Mouse (Mus musculus) heart, embryonic 16.5 days (tissue): ENCODE measurements around the gene Wnt5b. TPM values are rescaled to one million over a fixed set of nuclear protein-coding genes. Genes with fewer than 3 reads are reported as not detected.
"Not testable (repeated sequence)": the region's sequence is repeated elsewhere in the genome, so short reads cannot be mapped to it uniquely, and the experiment has no call there.

Experiments used
- ATAC-seq: fragments of 200-750 bp; cut with Nextera tagmentation; replicated peaks from 2 replicates; pipeline ENCODE4 v1.8.0; 2017; ENCODE audit warnings: moderate number of reproducible peaks; ENCODE audit not compliant: insufficient read depth, low FRiP score; ENCODE audit errors: extremely low read depth
- H3K27ac ChIP-seq: fragments of 300-500 bp; sonication (generic); 2 replicates; pipeline ENCODE4 v1.5.1; 2014; ENCODE audit warnings: mild to moderate bottlenecking, low read length, control low read depth, moderate library complexity
- H3K27me3 ChIP-seq: fragments of 300-500 bp; sonication (generic); 2 replicates; pipeline ENCODE4 v1.6.1; 2014; ENCODE audit warnings: low read length, mixed read lengths; ENCODE audit not compliant: control insufficient read depth, insufficient read depth
- H3K36me3 ChIP-seq: fragments of 300-500 bp; sonication (generic); 2 replicates; pipeline ENCODE4 v1.6.1; 2014; ENCODE audit not compliant: control insufficient read depth, insufficient read depth
- H3K4me1 ChIP-seq: fragments of 300-500 bp; sonication (generic); 2 replicates; pipeline ENCODE4 v1.6.1; 2014; ENCODE audit warnings: low read length, mixed read lengths; ENCODE audit not compliant: control insufficient read depth, insufficient read depth
- H3K4me2 ChIP-seq: fragments of 300-500 bp; sonication (generic); 2 replicates; pipeline ENCODE4 v1.6.1; 2014; ENCODE audit warnings: low read depth, mild to moderate bottlenecking, control low read depth, low read length
- H3K4me3 ChIP-seq: fragments of 300-500 bp; sonication (generic); 2 replicates; pipeline ENCODE4 v1.5.1; 2014; ENCODE audit warnings: mild to moderate bottlenecking, control low read depth, low read length
- H3K9ac ChIP-seq: fragments of 300-500 bp; sonication (generic); 2 replicates; pipeline ENCODE4 v1.6.1; 2014; ENCODE audit warnings: low read length, control low read depth
- H3K9me3 ChIP-seq: fragments of 300-500 bp; sonication (generic); replicated peaks from 2 replicates; pipeline ENCODE4 v1.6.1; 2016; ENCODE audit warnings: low read length; ENCODE audit not compliant: control insufficient read depth
- WGBS: fragments of 180-500 bp; shearing (Covaris S2); extraction: QIAGEN DNeasy Blood & Tissue Kit; methylation state at CpG from one replicate; pipeline ENCODE4 v1.1.7; 2014; 5-methylcytosine and 5-hydroxymethylcytosine counted together
- polyA plus RNA-seq: library from polyadenylated mRNA; unstranded; fragments of >200 nt; fragmentation: Nextera tagmentation; extraction: Ambion mirVana; gene quantifications from 2 replicates; pipeline ENCODE4 v1.2.1, GENCODE M21; 2015

Gene Wnt5b
- polyA plus RNA-seq, 1 experiment from 2014 or later = 5.6 TPM

DNA sequence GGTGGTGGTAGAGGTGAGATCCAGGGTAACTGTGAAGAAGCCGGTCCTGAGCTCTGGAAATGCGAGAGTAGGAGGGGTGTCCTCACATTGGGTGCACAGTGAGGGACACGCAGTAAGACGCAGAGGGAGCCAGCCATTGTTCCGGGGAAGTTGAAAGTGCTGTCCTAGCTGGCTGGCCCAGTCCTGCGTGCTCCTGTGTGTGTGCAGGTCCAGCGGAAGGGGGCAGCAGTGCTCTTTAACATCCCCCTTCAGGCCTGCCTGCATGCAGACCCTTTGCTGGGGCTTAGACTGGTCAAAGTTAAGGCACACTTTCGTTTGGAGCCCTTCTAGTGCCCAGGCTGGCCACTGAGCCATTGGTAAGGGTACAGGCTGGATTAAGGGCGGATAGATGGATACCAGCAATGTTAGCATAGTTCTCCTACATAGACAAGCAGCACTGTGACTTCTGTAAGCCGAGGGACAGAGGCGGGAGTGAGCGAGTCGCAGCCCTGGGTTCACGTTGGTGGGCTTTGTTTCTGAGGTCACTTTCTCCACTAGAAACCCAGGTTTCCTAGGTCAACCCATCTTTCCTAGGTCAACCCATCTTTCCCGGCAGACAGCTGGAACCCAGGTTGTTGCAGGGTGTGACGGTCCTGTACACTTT is 61.1 kb downstream of the Wnt5b start:
- 50% methylated on average over 16 of the region's 16 CpGs for WGBS
- Histone ChIP-seq H3K27ac (no peak overlapping the region; the same call in 1 of the 2 replicates), H3K27me3 (no peaks in the 10 kb centered on the region), H3K4me3 (peak overlapping the region; percentile 33), H3K4me2 (peak overlapping the region; percentile 58), H3K36me3 (no peaks in the 10 kb centered on the region), H3K9me3 (no peaks in the 10 kb centered on the region), H3K4me1 (peaks cover 24% of the 10 kb centered on the region), H3K9ac (peak overlapping the region; percentile 28; the same call in 1 of the 2 replicates)
- no peak for ATAC-seq

DNA sequence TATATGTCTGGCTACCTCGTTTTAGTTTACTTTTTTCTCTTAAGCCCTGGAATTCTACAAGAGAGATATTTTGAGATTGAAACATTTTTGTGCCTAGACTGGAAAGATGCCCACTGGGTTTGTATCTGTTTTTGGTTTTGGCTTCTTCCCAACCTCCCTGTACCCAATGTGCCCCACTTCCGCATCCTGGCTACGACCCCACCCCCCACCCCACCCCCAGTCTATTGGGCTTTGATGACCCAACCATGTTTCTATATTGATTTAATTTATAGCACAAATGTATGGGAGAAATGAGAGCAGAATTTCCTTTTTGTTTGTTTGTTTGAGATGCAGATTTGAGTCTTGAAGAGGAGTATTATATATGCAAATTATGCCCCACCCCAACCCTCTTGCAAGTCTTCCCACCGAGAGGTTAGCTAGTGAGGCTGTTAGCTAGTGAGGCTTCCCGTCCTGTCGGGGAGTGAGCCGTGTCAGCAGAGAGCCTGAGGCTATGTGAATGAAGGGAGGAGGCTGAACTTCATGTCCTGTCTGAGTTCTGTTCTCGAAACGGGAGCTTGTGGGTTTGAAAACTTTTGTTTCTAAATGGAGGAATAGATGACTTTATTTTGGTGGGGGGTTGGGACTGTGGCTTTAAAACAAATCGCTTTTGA is 62.3 kb downstream of the Wnt5b start:
- H3K9ac ChIP-seq = peak overlapping the region; percentile 52; the same call in 1 of the 2 replicates
- ATAC-seq = not testable (repeated sequence)
- H3K4me1 ChIP-seq = peaks cover 31% of the 10 kb centered on the region

DNA sequence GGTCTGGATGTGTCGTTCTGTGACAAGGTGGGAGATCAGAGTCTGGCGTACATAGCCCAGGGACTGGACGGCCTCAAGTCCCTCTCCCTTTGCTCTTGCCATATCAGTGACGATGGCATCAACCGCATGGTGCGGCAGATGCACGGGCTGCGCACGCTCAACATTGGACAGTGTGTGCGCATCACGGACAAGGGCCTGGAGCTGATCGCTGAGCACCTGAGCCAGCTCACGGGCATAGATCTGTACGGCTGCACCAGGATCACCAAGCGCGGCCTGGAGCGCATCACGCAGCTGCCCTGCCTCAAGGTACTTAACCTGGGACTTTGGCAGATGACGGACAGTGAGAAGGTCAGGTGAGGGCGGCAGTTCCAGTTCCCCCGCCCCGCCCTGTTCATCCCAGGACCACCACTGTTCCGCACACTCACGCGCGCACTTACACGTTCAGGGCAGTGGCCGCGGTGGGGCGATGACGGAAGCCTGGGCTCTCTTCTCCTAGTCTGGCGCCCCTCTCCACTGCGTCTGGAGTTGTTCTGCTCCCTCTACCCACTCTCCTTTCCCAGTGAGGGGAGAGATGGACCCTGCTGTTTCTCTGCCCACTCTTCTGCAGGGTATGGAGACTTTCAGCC is 63.3 kb downstream of the Wnt5b start:
- Histone ChIP-seq H3K36me3 (no peaks in the 10 kb centered on the region), H3K4me3 (peak overlapping the region; percentile 74), H3K4me1 (peaks cover 31% of the 10 kb centered on the region), H3K4me2 (peak overlapping the region; percentile 91), H3K27me3 (no peaks in the 10 kb centered on the region), H3K9me3 (no peaks in the 10 kb centered on the region), H3K9ac (peak overlapping the region; percentile 91), H3K27ac (peak overlapping the region; percentile 99)
- ATAC-seq = no peak; the same call in 1 of the 2 replicates
- 1% methylated on average over 33 of the region's 33 CpGs for WGBS

More for the DNA sequence above, 62.3 kb downstream of the Wnt5b start:
- not testable (repeated sequence) for H3K9me3 ChIP-seq, H3K27me3 ChIP-seq, H3K27ac ChIP-seq, H3K36me3 ChIP-seq
- WGBS = 5% methylated on average over 10 of the region's 10 CpGs
- Histone ChIP-seq H3K4me2 (peak overlapping the region; percentile 91), H3K4me3 (peak overlapping the region; percentile 48)

GRCm38 (mm10) chr6:119479876-119480705 is 64.1 kb downstream of the Wnt5b start:
- Histone ChIP-seq H3K36me3 (no peaks in the 10 kb centered on the region), H3K4me3 (peak overlapping the region; percentile 74), H3K27me3 (no peaks in the 10 kb centered on the region), H3K9ac (peak overlapping the region; percentile 91), H3K9me3 (no peaks in the 10 kb centered on the region), H3K4me1 (peaks cover 28% of the 10 kb centered on the region), H3K4me2 (peak overlapping the region; percentile 91), H3K27ac (peak overlapping the region; percentile 99)
- under 1% methylated on average over 70 of the region's 70 CpGs for whole genome bisulfite sequencing
- ATAC-seq = peak; percentile 19

DNA sequence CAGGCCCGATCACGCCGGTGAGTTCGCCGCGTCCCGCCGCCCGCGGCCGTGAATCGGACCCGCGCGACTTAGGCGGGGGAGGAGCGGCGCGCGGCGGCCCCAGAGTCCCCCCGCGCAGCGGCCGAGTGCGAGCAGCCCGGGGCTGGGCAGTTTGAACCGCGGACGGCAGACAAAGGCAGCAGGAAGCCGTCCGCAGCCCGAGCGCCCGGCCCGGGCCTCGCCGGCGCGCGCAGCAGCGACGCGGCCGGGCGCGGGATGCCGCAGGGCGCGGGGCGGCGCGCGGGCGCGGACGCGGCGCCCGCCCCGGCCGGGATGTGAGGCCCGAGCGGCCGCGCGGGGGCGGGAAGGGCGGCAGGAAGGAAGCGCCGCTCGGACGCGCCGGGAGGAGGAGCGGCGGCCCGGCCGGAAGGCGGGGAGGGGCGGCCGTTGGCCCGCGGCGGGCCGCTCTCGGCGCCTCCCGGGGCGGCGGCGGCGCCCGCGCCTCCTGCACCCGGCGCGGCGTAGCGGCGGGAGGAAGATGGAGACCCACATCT is 64.7 kb downstream of the Wnt5b start, which contains the start of gene Fbxl14:
TSS of gene Fbxl14 (plus strand) at position 326 of the 533 bp plus-strand sequence.
- peak within 1 kb of the TSS; percentile 91 for H3K4me2 ChIP-seq
- peak within 1 kb of the TSS; percentile 74 for H3K4me3 ChIP-seq
- no peaks in the 10 kb centered on the region for H3K27me3 ChIP-seq
- WGBS = under 1% methylated on average over 89 of the region's 101 CpGs
- H3K27ac ChIP-seq = peak within 1 kb of the TSS; percentile 99
- H3K9ac ChIP-seq = peak within 1 kb of the TSS; percentile 91
- H3K9me3 ChIP-seq = no peaks in the 10 kb centered on the region
- peak; percentile 79 for ATAC-seq
- no peaks in the 10 kb centered on the region for H3K36me3 ChIP-seq
- H3K4me1 ChIP-seq = peaks cover 28% of the 10 kb centered on the region

GRCm38 (mm10) chr6:119478560-119479342 is 65.4 kb downstream of the Wnt5b start:
- 2% methylated on average over 46 of the region's 49 CpGs for WGBS
- Histone ChIP-seq H3K4me1 (peaks cover 28% of the 10 kb centered on the region), H3K27me3 (no peaks in the 10 kb centered on the region), H3K27ac (peak overlapping the region; percentile 99), H3K9me3 (no peaks in the 10 kb centered on the region), H3K36me3 (no peaks in the 10 kb centered on the region), H3K9ac (peak overlapping the region; percentile 91), H3K4me3 (peak overlapping the region; percentile 74), H3K4me2 (peak overlapping the region; percentile 72)
- peak; percentile 91 for ATAC-seq

GRCm38 (mm10) chr6:119477686-119478310 is 66.3 kb downstream of the Wnt5b start:
- Histone ChIP-seq H3K4me3 (no peak overlapping the region), H3K36me3 (no peaks in the 10 kb centered on the region), H3K27me3 (no peaks in the 10 kb centered on the region), H3K27ac (peak overlapping the region; percentile 99), H3K4me1 (peaks cover 26% of the 10 kb centered on the region), H3K4me2 (no peak overlapping the region), H3K9me3 (no peaks in the 10 kb centered on the region), H3K9ac (peak overlapping the region; percentile 42; the same call in 1 of the 2 replicates)
- no peak for ATAC-seq
- WGBS = 24% methylated on average over 13 of the region's 13 CpGs
